Mouse (Mus musculus) spleen, adult 12 weeks (tissue): ENCODE results near the gene Chst11.

ENCODE experiments used
- DNase-seq: peaks from one replicate; pipeline ENCODE4 v3.0.0; 2022; ENCODE audit warnings: low spot score

Gene Chst11

GRCm38 (mm10) chr10:83078723-83079122 is 93.4 kb downstream of the Chst11 start:
- DNase-seq = no peak

- DNase-seq = no peak
Measured at GRCm38 (mm10) chr10:83079755-83080154, 94.5 kb downstream of the Chst11 start.

GRCm38 (mm10) chr10:83080275-83080741 is 95.0 kb downstream of the Chst11 start:
- no peak for DNase-seq

- DNase-seq = no peak
Measured at GRCm38 (mm10) chr10:83080930-83081329, 95.6 kb downstream of the Chst11 start.

- DNase-seq = no peak
Measured at GRCm38 (mm10) chr10:83083946-83084345, 98.6 kb downstream of the Chst11 start.

- no peak for DNase-seq
Measured at GRCm38 (mm10) chr10:83088318-83088717, 103.0 kb downstream of the Chst11 start.

- DNase-seq = no peak
Measured at GRCm38 (mm10) chr10:83088826-83089225, 103.5 kb downstream of the Chst11 start.

GRCm38 (mm10) chr10:83090185-83090584 is 104.9 kb downstream of the Chst11 start:
- DNase-seq = no peak

- DNase-seq = no peak
Measured at GRCm38 (mm10) chr10:83093705-83094104, 108.4 kb downstream of the Chst11 start.

GRCm38 (mm10) chr10:83094248-83094647 is 109.0 kb downstream of the Chst11 start:
- no peak for DNase-seq

- no peak for DNase-seq
Measured at GRCm38 (mm10) chr10:83094821-83095725, 109.8 kb downstream of the Chst11 start.

- no peak for DNase-seq
Measured at GRCm38 (mm10) chr10:83096257-83096656, 111.0 kb downstream of the Chst11 start.

GRCm38 (mm10) chr10:83098940-83099339 is 113.6 kb downstream of the Chst11 start:
- DNase-seq = no peak

GRCm38 (mm10) chr10:83099669-83100068 is 114.4 kb downstream of the Chst11 start:
- DNase-seq = no peak

GRCm38 (mm10) chr10:83100890-83101289 is 115.6 kb downstream of the Chst11 start:
- DNase-seq = no peak

GRCm38 (mm10) chr10:83101421-83102207 is 116.3 kb downstream of the Chst11 start:
- DNase-seq = no peak

GRCm38 (mm10) chr10:83102745-83103144 is 117.4 kb downstream of the Chst11 start:
- no peak for DNase-seq

GRCm38 (mm10) chr10:83104221-83104620 is 118.9 kb downstream of the Chst11 start:
- DNase-seq = no peak

GRCm38 (mm10) chr10:83106152-83106746 is 121.0 kb downstream of the Chst11 start:
- no peak for DNase-seq

GRCm38 (mm10) chr10:83107385-83107784 is 122.1 kb downstream of the Chst11 start:
- DNase-seq = no peak

GRCm38 (mm10) chr10:83107921-83108738 is 122.8 kb downstream of the Chst11 start:
- no peak for DNase-seq

- DNase-seq = no peak
Measured at GRCm38 (mm10) chr10:83108946-83109345, 123.6 kb downstream of the Chst11 start.
